Mouse (Mus musculus) neural tube, embryonic 15.5 days (tissue): Measurements from ENCODE around the gene Thada. TPM values are rescaled to one million over a fixed set of nuclear protein-coding genes. Genes with fewer than 3 reads are reported as not detected.

Source experiments
- ATAC-seq: fragments of 200-750 bp; cut with Nextera tagmentation; 2 replicates; pipeline ENCODE4 v1.8.0; 2017; ENCODE audit warnings: mild to moderate bottlenecking, moderate TSS enrichment, moderate library complexity; ENCODE audit not compliant: low FRiP score
- H3K27ac ChIP-seq: fragments of 300-500 bp; sonication (generic); replicated peaks from 2 replicates; pipeline ENCODE4 v1.5.1; 2015; ENCODE audit warnings: mild to moderate bottlenecking, inconsistent platforms
- H3K27me3 ChIP-seq: fragments of 300-500 bp; sonication (generic); replicated peaks from 2 replicates; pipeline ENCODE4 v1.6.1; 2015; ENCODE audit warnings: inconsistent platforms
- H3K36me3 ChIP-seq: fragments of 300-500 bp; sonication (generic); 2 replicates; pipeline ENCODE4 v1.6.1; 2015; ENCODE audit warnings: inconsistent platforms
- H3K4me1 ChIP-seq: fragments of 300-500 bp; sonication (generic); 2 replicates; pipeline ENCODE4 v1.6.1; 2015; ENCODE audit warnings: inconsistent platforms
- H3K4me2 ChIP-seq: fragments of 300-500 bp; sonication (generic); 2 replicates; pipeline ENCODE4 v1.6.1; 2015; ENCODE audit warnings: inconsistent platforms, mild to moderate bottlenecking, moderate library complexity
- H3K4me3 ChIP-seq: fragments of 300-500 bp; sonication (generic); replicated peaks from 2 replicates; pipeline ENCODE4 v1.5.1; 2015; ENCODE audit warnings: mild to moderate bottlenecking, inconsistent platforms
- H3K9ac ChIP-seq: fragments of 300-500 bp; sonication (generic); replicated peaks from 2 replicates; pipeline ENCODE4 v1.6.1; 2015; ENCODE audit warnings: mild to moderate bottlenecking, inconsistent platforms
- H3K9me3 ChIP-seq: fragments of 300-500 bp; sonication (generic); replicated peaks from 2 replicates; pipeline ENCODE4 v1.6.1; 2016; ENCODE audit warnings: inconsistent platforms
- WGBS: fragments of 180-500 bp; shearing (Covaris S2); methylation state at CpG from one replicate; pipeline ENCODE4 v1.1.7; 2015; ENCODE audit warnings: mixed read lengths; 5-methylcytosine and 5-hydroxymethylcytosine counted together
- polyA plus RNA-seq: library from polyadenylated mRNA; unstranded; fragments of >200 nt; fragmentation: Nextera tagmentation; extraction: Ambion mirVana; gene quantifications from 2 replicates; pipeline ENCODE4 v1.2.1, GENCODE M21; 2015

Thada gene
- polyA plus RNA-seq, 1 experiment from 2014 or later, result 7.0 TPM

DNA sequence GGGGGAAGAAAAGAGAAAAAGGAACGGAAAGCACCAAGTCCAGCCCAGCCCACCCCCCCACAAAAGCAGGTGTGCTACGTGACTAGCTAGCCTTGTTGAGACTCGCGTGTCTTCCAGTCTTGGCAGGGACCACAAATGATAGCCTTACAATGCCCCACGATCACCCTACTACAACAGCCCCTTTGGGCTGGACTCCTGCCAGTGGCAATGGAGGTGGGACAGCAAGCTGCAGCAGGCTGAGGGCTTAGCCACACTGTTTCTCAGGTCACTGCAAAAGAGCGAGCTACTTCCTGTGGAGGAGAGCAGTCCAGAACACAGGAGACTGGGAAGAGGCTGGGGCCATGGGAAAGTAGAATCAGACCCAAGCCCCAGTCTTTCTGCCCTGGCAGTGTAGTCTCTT lies 201.7 kb downstream of the Thada start:
- 75% methylated on average over 6 of the region's 6 CpGs for WGBS
- Histone ChIP-seq H3K9ac (no peak overlapping the region), H3K27ac (no peak overlapping the region), H3K9me3 (no peaks in the 10 kb centered on the region), H3K4me3 (no peak overlapping the region), H3K27me3 (no peaks in the 10 kb centered on the region), H3K4me2 (no peak overlapping the region), H3K36me3 (no peaks in the 10 kb centered on the region), H3K4me1 (peaks cover 14% of the 10 kb centered on the region)
- no peak for ATAC-seq

- no peak for ATAC-seq
- Histone ChIP-seq H3K9me3 (no peaks in the 10 kb centered on the region), H3K36me3 (no peaks in the 10 kb centered on the region), H3K4me2 (no peak overlapping the region), H3K27me3 (no peaks in the 10 kb centered on the region), H3K4me1 (peaks cover 21% of the 10 kb centered on the region), H3K4me3 (no peak overlapping the region), H3K27ac (no peak overlapping the region), H3K9ac (no peak overlapping the region)
- WGBS, result 94% methylated on average over 5 of the region's 5 CpGs
Observed at GRCm38 (mm10) chr17:84263591-84263990, 202.4 kb downstream of the Thada start.

DNA sequence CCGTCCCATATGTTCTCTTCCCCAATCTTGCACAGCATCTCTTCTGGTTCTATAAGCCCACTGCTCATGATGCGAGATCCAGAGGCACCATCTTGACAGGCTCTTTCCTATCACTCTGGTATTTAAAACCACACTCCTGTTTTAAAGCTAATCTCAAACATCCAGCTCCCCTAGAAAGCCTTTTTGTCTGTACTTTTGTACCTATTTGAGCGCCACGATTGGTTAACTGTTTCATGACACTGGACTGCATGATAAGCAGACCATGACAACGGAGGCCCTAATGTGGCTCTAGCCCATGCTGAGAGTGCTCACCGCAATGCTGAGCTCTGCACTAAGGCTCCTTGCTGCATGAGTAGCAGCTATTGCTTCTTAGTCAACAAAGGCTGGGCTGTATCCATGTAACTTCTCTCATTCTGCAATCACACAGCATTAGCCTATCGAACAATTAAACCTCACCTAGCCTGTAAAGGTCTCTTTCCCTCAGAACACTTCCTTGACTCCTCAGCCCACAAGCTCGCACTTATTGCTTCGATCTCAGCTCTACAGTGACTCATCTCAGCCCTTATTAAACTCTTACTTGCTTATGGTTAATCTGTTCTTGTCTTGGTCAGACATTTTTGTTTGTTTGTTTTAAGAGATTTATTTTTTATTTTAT lies 203.6 kb downstream of the Thada start:
- Histone ChIP-seq H3K4me3 (no peak overlapping the region), H3K4me2 (no peak overlapping the region), H3K27me3 (no peaks in the 10 kb centered on the region), H3K36me3 (no peaks in the 10 kb centered on the region), H3K9me3 (no peaks in the 10 kb centered on the region), H3K4me1 (peaks cover 28% of the 10 kb centered on the region), H3K9ac (no peak overlapping the region), H3K27ac (no peak overlapping the region)
- 89% methylated on average over 9 of the region's 9 CpGs for WGBS
- ATAC-seq, result no peak

DNA sequence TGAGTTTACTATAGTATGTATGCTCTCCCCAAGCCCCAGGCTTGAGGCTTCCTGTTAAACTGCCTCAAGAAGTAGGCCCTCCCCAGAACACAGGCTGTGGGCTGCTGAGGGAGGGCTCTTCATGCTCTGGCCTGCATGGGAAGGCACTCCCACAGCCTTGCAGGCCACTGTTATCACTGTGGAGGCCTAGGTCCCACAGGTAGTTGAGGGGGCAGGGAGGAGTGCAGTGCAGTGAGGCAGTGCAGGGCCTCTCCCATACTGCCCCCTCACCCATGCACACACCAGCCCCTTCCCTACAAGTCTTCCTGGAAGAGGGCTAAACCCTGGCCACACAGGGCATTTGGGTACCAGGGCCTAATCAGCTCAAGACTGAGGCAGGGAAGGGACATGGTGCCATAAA lies 205.0 kb downstream of the Thada start:
- Histone ChIP-seq H3K9me3 (no peaks in the 10 kb centered on the region), H3K27ac (no peak overlapping the region), H3K36me3 (no peaks in the 10 kb centered on the region), H3K27me3 (no peaks in the 10 kb centered on the region), H3K4me2 (no peak overlapping the region), H3K4me3 (no peak overlapping the region), H3K9ac (no peak overlapping the region), H3K4me1 (peaks cover 31% of the 10 kb centered on the region)
- ATAC-seq, result no peak

GRCm38 (mm10) chr17:84260226-84260625 lies 205.8 kb downstream of the Thada start:
- Histone ChIP-seq H3K27me3 (no peaks in the 10 kb centered on the region), H3K4me1 (peaks cover 34% of the 10 kb centered on the region), H3K9ac (no peak overlapping the region), H3K27ac (no peak overlapping the region), H3K4me3 (no peak overlapping the region), H3K9me3 (no peaks in the 10 kb centered on the region), H3K4me2 (no peak overlapping the region), H3K36me3 (no peaks in the 10 kb centered on the region)
- ATAC-seq, result no peak

DNA sequence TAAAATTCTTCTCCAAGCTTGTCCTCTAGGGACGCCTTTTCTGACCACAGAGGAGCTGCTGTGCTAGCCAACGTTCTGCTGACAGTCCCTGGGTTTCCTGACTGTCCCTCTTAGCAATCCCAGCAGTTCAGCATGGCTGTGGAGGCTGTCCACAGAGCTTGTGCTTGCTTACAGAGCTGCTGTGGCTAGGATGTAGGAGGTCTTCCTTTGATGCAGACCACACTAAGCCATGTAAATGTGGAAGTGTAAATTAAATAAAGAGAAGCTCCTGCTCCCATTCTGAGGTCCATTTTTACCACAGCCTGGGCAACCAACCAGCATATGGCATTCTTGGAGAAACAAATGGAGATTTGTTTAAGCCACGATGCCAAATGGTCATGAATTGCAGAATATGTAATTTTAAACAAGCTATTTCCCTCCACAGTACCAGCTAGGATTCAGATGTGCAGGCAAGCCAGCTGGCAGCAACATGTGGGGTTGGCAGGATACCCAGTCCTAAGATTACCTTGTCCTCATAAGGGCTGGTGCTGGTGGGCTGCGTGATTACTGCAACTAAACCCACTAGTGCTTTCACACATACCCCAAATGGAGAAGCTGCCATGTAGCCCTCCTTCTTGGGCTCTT lies 207.3 kb downstream of the Thada start:
- no peak overlapping the region for H3K9ac ChIP-seq
- peak overlapping the region; percentile 60 for H3K27ac ChIP-seq
- no peaks in the 10 kb centered on the region for H3K27me3 ChIP-seq
- no peaks in the 10 kb centered on the region for H3K36me3 ChIP-seq
- peaks cover 28% of the 10 kb centered on the region for H3K4me1 ChIP-seq
- H3K9me3 ChIP-seq, result no peaks in the 10 kb centered on the region
- H3K4me2 ChIP-seq, result no peak overlapping the region
- no peak for ATAC-seq
- H3K4me3 ChIP-seq, result no peak overlapping the region
- 43% methylated on average over 4 of the region's 4 CpGs for WGBS

- Histone ChIP-seq H3K36me3 (no peaks in the 10 kb centered on the region), H3K27me3 (no peaks in the 10 kb centered on the region), H3K4me2 (no peak overlapping the region), H3K27ac (peak overlapping the region; percentile 60), H3K9ac (no peak overlapping the region), H3K4me1 (peaks cover 28% of the 10 kb centered on the region), H3K4me3 (no peak overlapping the region), H3K9me3 (no peaks in the 10 kb centered on the region)
- no peak for ATAC-seq
- 68% methylated on average over 5 of the region's 5 CpGs for WGBS
Observed at GRCm38 (mm10) chr17:84257927-84258532, 208.0 kb downstream of the Thada start.

DNA sequence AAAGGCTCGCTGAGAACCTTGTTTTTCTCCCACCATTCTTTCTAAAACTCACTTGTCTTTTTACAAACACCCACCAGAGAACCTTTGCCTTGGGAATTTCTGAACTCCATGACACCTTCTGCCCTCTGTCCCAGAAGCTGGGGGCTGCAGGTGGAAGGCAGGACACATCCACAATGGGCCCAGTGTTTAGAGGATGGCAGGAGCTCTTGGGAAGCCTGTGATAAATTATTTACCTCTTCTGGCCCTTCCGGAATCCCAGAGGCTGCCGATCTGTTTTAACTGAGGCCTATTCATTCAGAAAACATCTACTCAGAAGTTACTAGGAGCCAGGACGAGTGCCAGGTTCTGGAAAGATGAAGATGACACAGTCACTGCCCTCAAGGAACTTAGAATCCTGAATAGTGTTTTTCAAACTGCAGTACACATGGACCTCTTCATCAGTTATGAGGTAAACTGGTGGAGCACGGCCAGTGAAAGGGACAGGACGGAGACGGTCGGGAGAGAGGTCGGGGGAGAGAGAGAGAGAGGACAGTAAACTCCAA lies 209.7 kb downstream of the Thada start:
- Histone ChIP-seq H3K9ac (no peak overlapping the region), H3K36me3 (peaks cover 4% of the 10 kb centered on the region; the same call in 1 of the 2 replicates), H3K27me3 (no peaks in the 10 kb centered on the region), H3K27ac (peak overlapping the region; percentile 48), H3K4me2 (no peak overlapping the region), H3K4me1 (peaks cover 28% of the 10 kb centered on the region), H3K4me3 (no peak overlapping the region), H3K9me3 (no peaks in the 10 kb centered on the region)
- 53% methylated on average over 9 of the region's 9 CpGs for WGBS
- peak; percentile 7; the same call in 1 of the 2 replicates for ATAC-seq

DNA sequence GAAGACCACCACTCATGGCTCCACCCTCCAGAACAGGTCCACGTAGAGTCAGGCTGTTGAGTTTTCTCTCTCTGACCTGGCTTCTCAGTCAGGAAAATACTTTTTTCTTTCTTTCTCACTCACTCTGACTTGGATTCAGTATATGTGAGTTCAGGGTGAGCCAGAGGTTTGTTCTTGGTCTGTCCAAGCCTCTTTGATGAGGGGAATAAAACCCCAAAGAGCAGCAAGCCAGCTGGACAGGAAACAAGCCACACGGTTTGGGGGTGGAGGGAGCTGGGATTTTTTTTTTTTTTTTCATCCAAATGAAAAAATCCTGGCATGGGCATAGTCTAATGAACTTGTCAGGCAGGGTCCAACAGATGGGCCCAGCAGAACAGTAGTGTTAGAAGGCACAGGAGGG lies 210.2 kb downstream of the Thada start:
- Histone ChIP-seq H3K27ac (peak overlapping the region; percentile 48), H3K36me3 (peaks cover 4% of the 10 kb centered on the region; the same call in 1 of the 2 replicates), H3K27me3 (no peaks in the 10 kb centered on the region), H3K9me3 (no peaks in the 10 kb centered on the region), H3K4me3 (no peak overlapping the region), H3K4me2 (no peak overlapping the region), H3K4me1 (peaks cover 28% of the 10 kb centered on the region), H3K9ac (no peak overlapping the region)
- 51% methylated on average over 2 of the region's 2 CpGs for WGBS
- no peak for ATAC-seq

- peaks cover 10% of the 10 kb centered on the region; the same call in 1 of the 2 replicates for H3K36me3 ChIP-seq
- no peak overlapping the region for H3K27ac ChIP-seq
- H3K9me3 ChIP-seq, result no peaks in the 10 kb centered on the region
- no peak overlapping the region for H3K9ac ChIP-seq
- no peak overlapping the region for H3K4me3 ChIP-seq
- ATAC-seq, result no peak
- WGBS, result 83% methylated on average over 3 of the region's 3 CpGs
- no peak overlapping the region for H3K4me2 ChIP-seq
- peaks cover 8% of the 10 kb centered on the region for H3K4me1 ChIP-seq
- H3K27me3 ChIP-seq, result no peaks in the 10 kb centered on the region
Observed at GRCm38 (mm10) chr17:84251426-84251825, 214.6 kb downstream of the Thada start.

DNA sequence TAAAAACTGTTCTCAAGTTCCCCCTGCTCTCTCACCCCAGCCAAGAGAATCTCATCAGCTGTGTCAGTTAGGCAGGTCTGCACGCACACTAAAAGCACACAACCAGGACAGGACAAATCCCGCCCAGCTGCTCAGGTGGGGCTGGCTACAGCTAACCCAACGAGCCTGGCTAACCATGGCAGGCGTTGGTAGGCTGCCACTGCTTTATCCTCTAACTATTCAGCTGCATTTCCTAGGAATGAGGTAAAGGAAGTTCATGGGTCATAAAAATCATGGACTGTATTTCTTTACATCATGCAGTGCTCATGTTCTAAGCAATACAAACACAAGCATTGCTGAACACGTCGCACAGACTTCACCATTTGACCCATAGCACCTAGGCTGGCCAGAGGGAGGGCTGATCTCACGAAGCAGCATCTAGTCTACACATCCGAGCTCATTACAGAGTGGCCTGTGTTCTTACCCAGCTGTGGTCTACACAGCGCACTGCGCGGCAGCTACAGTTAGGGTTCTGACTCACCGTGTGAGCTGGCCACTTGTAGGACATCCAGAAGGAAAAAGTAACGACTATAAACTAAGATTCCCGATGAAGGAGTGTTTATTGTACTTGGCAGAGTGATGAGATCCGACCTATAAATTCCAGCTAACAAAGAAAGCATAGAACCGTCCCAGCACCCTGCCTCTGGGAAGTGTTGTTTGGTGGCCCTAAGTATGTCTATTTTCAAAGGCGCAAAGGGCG lies 221.7 kb downstream of the Thada start:
- 76% methylated on average over 18 of the region's 18 CpGs for WGBS
- ATAC-seq, result no peak
- no peak overlapping the region for H3K4me2 ChIP-seq

More for the DNA sequence above, 221.7 kb downstream of the Thada start:
- Histone ChIP-seq H3K27ac (no peak overlapping the region), H3K9me3 (no peaks in the 10 kb centered on the region), H3K27me3 (no peaks in the 10 kb centered on the region), H3K9ac (no peak overlapping the region), H3K36me3 (no peaks in the 10 kb centered on the region; the same call in 1 of the 2 replicates), H3K4me3 (no peak overlapping the region), H3K4me1 (no peaks in the 10 kb centered on the region)
